Mouse (Mus musculus): Measurements from ENCODE around the gene Kctd14. TPM values are rescaled to one million over a fixed set of nuclear protein-coding genes. Genes with fewer than 3 reads are reported as not detected.
A peak's percentile ranks its signal among the peaks of the same experiment; 100 is the strongest.
"Not testable (repeated sequence)": the region's sequence is repeated elsewhere in the genome, so short reads cannot be mapped to it uniquely, and the experiment has no call there.

The Kctd14 gene
- total RNA-seq (2021): 1 to 10 TPM; 1.5 to 2.0 TPM
- long read RNA-seq, experiment 1: 0 reads
- long read RNA-seq, experiment 2, partial matches to known transcripts: 0 of 3 reads
- long read RNA-seq, experiment 2, other reads (novel, unspliced or antisense): 1 of 3 reads

DNA sequence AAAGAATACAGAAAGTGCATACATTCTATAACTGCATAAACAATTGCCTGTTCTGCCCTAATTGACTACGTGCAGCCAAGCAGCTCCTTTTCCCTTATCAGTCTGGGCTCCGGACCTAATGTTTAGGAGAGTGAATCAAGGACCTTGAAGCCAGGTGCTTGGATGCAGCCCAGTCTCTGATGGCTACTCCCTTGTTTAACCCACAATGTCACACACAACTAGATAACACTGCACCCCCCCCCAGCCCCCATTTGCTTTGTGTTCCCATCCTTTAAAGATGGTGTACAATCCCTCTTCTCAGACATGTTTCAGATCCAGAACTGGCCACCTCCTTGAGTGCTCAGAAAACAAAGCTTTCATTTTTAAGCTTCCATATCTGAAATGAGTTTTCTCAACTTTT lies at the start of gene Kctd14:
Gene Kctd14 (plus strand): TSS at position 301 of the 400 bp plus-strand sequence.
- DNase-seq (ENCODE audit: low spot score in 2 of 2): not testable (repeated sequence)

DNA sequence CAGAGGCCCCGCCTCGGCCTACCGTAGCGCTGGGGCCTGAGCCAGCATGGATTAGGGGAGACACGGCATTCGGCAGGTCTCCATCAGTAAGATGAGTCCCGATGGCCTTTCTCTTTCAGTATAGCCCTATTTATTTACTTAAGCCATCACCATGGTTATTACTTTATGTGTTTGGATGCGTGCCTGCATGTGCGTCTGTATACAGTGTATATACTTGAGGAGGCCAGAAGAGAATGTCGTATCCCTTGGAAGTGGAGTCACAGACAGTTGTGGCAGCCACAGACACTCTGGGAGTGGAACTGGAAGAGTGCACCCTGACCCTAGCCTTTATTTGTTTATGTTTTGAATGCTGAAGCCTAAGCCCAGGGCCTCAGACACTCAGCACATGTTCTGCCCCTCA lies 44.0 kb upstream of the Kctd14 start:
- DNase-seq (ENCODE audit: low spot score in 2 of 2): no peak

DNA sequence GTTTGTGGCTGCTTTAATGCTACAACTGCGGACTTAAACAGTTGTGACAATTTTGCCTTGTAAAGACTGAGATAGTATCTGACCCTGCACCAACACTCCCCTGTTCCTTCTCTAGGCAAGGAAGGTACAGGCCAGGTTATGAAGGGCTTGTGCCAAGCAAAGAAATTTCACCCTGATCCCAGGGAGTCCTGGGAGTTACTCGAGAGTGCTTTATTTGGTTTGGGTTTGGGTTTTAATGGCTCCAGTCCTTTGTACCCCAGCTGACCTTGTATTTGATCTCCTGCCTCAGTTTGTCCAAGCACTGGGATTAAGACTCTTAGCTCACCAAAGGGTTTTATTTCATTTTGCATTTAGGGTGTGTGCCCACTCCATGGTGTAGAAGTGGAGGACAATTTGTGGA lies 40.0 kb upstream of the Kctd14 start:
- no peak for DNase-seq (ENCODE audit: low spot score in 2 of 2)

- DNase-seq (ENCODE audit: low spot score in 2 of 2): no peak
Measured at GRCm38 (mm10) chr7:97411575-97411974, 39.5 kb upstream of the Kctd14 start.

GRCm38 (mm10) chr7:97413981-97414380 lies 37.1 kb upstream of the Kctd14 start:
- no peak for DNase-seq (ENCODE audit: low spot score in 2 of 2)

GRCm38 (mm10) chr7:97414426-97414825 lies 36.7 kb upstream of the Kctd14 start:
- DNase-seq (ENCODE audit: low spot score in 2 of 2): no peak

- no peak for DNase-seq (ENCODE audit: low spot score in 2 of 2)
Measured at GRCm38 (mm10) chr7:97414915-97415687, 36.0 kb upstream of the Kctd14 start.

- DNase-seq (ENCODE audit: low spot score in 2 of 2): no peak
Measured at GRCm38 (mm10) chr7:97416473-97416872, 34.6 kb upstream of the Kctd14 start.

DNA sequence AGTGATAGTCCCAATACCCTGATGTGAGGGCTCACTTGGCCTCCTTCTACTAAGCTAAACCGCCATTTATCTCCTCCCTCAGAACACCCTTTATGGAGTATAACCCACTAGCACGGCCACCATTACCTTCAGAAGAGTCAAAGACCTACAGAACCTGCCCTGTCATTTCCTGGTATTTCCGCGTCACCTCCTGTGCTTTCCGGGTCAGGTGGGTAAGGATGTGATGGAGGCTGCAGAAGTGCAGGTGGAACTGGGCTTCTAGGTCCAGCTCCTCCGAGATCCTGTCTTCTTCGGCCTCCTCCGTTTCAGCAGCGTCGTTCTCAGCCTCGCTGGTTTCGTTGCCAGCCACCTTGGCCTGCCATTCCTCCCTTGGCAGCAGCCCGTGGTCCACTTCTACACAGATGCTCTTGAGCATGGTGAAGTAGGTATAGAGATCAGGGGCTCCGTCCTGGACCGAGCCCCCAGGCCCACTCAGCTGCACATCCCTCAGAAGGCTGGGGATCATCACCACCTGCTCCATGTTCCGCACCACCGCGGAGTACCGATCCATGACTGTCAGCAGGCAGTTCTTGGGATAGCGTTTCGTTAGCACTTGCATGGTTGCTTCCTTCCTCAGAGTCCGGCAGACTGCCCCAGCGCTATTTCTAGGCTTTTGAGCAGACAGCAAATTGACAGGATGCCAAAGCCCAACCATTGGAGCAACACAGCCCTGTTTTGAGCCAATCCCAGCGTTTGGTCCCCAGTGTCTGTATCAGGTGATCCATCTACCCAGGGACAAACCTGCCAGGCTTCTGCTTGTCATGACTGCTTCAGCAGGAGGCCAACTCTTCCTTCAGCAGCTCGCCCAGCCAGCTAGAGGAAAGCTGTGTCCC lies 34.0 kb upstream of the Kctd14 start, which contains the start of gene Thrsp:
Gene Thrsp (minus strand): TSS at position 825 of the 872 bp plus-strand sequence.
- DNase-seq (ENCODE audit: low spot score in 2 of 2): peak; percentile 57 to 61

DNA sequence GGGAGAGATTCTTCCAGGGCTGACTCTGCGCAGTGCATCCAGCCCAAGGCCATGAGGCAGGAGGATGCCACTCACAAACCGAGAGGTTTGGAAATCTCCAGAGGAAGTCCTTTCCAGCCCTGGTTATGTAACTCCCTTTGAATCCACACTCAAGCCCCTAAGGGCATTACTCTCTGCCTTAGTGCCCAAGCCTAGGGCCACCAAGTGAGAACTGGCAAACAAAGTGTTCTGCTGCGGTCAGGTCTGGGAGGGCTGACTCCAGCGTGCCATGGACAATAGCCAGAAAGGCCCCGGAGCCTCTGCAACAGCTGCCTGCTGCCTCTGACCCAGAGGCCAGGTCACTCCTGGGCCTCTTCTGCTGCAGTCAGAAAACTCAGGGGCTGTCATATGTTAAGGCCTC lies 32.4 kb upstream of the Kctd14 start:
- DNase-seq (ENCODE audit: low spot score in 2 of 2): peak; percentile 40 to 43

GRCm38 (mm10) chr7:97419163-97419562 lies 32.0 kb upstream of the Kctd14 start:
- DNase-seq (ENCODE audit: low spot score in 2 of 2): no peak

GRCm38 (mm10) chr7:97420406-97420805 lies 30.7 kb upstream of the Kctd14 start:
- no peak for DNase-seq (ENCODE audit: low spot score in 2 of 2)

DNA sequence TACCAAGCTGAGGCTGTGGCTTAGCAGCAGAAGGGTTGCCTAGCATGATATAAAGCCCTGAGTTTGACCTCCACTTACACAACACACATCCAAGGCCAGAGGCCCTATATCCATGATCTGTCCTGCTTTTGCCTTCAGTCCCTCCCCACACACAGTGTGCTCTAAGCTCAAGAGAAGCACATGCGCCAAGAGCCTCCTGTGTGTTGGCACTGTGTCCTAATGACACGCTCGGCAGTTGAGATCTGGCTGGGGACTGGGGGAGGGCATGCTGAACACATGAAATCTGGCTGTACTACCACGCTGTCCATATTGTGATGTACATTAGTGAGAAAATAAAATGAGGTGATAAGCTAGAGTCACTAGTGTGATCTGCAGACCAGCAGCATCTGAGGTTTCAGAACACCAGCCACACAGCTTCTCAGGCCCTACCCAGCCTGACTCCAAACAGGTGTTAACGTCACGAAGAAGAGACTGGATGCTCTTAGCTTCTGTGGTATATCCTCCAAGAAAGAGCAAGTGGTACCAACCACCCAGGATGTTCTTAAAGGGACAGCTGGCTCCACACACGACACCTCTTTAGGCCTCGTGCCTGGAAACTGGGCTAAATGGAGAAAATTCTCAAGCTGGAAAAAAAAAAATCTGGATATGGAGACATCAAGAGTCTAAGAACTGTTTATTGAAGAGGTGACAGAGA lies 30.0 kb upstream of the Kctd14 start:
- peak; percentile 41 to 42 for DNase-seq (ENCODE audit: low spot score in 2 of 2)

- DNase-seq (ENCODE audit: low spot score in 2 of 2): no peak
Measured at GRCm38 (mm10) chr7:97423754-97424153, 27.4 kb upstream of the Kctd14 start.

- peak; percentile 92 to 95 for DNase-seq (ENCODE audit: low spot score in 2 of 2)
Measured at GRCm38 (mm10) chr7:97424621-97425245, 26.4 kb upstream of the Kctd14 start.

- no peak for DNase-seq (ENCODE audit: low spot score in 2 of 2)
Measured at GRCm38 (mm10) chr7:97426566-97426965, 24.6 kb upstream of the Kctd14 start.

DNA sequence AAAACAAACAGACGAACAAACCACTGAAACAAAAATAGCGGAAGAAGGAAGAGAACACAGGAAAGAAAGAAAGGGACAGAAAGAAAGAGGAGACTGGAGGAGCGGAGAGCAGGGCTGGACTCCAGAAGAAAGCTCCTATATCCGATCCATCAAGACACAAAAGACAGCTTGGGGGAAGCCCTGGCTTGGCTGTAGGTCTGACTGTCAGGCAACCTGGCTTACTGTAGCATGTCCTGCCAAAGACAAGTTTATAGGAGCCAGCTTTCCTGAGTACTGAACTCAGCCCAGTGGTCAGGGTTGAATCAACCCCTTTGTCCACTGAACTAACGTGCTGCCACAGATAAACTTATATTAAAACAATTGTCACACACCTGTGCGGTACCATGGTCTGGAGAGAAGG lies 23.8 kb upstream of the Kctd14 start:
- DNase-seq (ENCODE audit: low spot score in 2 of 2): no peak

DNA sequence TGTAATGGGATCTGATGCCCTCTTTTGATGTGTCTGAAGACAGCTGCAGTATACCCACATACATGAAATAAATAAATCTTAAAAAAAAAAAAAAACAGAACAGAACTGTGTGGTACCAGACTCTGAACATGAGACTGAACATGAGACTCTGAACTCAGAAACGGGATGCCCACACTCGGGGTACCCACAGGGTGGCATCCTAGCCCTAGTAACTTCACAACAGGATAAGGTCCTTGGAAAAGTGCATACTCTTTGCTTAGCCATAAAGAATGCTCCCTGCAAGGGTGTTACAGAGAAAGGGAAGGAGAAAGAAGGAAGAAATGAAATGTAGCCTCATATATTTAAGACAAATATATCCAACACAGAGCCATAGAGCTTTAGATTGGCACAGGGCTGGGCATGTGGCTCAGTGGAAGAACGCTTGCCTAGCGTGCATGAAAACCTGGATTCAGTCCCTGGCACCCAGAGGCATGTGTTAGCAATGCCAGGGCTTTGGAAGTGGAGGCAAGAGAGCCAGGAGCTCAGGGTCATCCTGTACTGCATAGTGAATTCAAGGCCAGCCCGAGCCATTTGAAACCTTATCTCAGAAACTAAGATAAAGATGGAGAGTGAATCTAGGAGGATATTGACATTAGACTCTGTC lies 23.2 kb upstream of the Kctd14 start:
- no peak for DNase-seq (ENCODE audit: low spot score in 2 of 2)

GRCm38 (mm10) chr7:97429705-97430104 lies 21.4 kb upstream of the Kctd14 start:
- no peak for DNase-seq (ENCODE audit: low spot score in 2 of 2)

DNA sequence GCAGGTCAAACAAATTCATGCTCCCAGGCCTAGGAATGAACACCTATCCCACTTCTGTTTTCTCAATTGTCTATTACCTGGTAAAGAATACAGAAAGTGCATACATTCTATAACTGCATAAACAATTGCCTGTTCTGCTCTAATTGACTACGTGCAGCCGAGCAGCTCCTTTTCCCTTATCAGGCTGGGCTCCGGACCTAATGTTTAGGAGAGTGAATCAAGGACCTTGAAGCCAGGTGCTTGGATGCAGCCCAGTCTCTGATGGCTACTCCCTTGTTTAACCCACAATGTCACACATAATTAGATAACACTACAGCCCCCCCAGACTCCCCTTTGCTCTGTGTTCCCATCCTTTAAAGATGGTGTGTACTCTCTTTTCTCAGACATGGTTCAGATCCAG lies 17.6 kb upstream of the Kctd14 start:
- not testable (repeated sequence) for DNase-seq (ENCODE audit: low spot score in 2 of 2)

Measured in adrenal gland, adult 18-20 months (tissue).